Mouse (Mus musculus): ENCODE results near the gene Gm49403.
A peak's percentile ranks its signal among the peaks of the same experiment; 100 is the strongest.
"Not testable (repeated sequence)": the region's sequence is repeated elsewhere in the genome, so short reads cannot be mapped to it uniquely, and the experiment has no call there.

The Gm49403 gene

GRCm38 (mm10) chr19:8883616-8884015, at the start of gene Gm49403, which contains the start of gene Lbhd1:
Gene Gm49403, plus strand, starts transcription at chr19:8883930.
Gene Lbhd1, plus strand, starts transcription at chr19:8883732.
- DNase-seq (ENCODE audit: low spot score): no peak

- DNase-seq (ENCODE audit: low spot score): not testable (repeated sequence)
These were observed 47.4 kb upstream of the Gm49403 start for GRCm38 (mm10) chr19:8836327-8836726.

DNA sequence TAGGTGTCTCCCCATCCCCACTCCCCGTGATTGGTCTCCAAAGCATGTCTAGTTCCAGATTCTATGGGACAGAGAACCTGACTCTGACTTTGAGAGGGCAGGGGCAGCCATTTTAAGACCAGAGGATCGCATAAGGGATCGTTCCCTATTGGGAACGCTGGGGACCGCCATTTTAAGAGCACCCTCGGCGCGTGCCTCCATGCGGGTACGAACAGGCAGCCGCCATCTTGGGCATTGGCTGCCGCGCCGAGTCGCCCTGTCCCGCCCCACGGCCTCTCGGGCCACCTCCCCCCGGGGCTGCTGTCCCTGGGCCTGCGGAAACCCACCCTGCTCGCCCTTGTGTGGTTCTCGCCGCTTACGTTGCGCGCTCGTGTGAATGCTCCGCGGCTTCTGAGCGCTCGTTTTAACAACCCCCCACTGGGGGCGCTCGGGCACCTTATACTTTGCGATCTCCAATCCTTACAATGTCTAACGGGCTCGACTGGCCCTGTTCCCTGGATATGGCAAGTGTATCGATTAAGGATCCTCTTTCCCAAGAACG, 46.4 kb upstream of the Gm49403 start, which contains the start of gene Bscl2:
Bscl2 (plus strand) TSS at position 217 of the 541 bp plus-strand sequence.
- DNase-seq (ENCODE audit: low spot score): peak; percentile 89

GRCm38 (mm10) chr19:8838041-8838730, 45.5 kb upstream of the Gm49403 start:
- DNase-seq (ENCODE audit: low spot score): peak; percentile 39

- DNase-seq (ENCODE audit: low spot score): peak; percentile 76
These were observed 44.4 kb upstream of the Gm49403 start, which contains the start of gene Gng3 for GRCm38 (mm10) chr19:8839103-8839907. Gene Gng3, minus strand, starts transcription at chr19:8839194.

DNA sequence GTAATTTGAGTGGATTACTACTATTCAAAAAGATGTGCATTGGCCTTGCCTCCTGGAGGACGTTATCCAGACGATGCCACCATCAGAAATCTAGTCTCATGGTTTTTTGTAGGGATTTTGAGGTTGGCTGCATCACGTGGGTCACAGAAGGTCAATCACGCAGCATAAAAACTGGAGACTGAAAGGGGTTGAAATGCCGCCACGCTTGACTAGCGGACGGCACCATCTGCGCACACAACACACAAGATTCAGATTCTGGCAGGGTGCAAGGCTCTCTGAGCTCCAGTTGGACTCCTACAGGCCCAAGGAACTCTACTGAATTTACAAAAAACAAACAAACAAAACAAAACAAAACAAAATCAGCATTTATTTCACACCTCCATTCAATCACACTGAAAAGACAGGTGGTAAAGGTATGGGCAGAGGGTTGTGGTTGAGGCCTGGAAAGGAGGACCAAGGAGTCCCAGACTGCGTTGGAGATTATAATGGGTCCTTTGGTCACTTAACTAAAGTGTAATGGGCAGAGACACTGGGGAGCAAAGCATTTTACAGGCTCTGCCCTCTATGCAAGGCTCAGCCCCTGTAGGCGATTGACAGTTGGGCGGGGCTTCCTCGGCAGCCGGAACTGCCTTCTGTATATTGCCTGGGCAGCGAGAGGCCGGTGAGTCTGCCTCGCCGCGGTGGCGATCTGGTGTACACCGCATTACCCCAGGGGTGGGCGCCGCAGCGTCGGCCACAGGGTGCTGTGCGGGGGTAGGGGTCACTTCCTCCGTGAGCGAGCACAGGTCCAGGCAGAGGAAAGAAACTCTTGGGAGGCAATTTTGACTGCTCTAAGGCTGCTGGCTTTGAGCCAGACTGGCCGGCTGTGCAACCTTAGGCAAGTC, 43.6 kb upstream of the Gm49403 start:
- DNase-seq (ENCODE audit: low spot score): peak; percentile 80

DNA sequence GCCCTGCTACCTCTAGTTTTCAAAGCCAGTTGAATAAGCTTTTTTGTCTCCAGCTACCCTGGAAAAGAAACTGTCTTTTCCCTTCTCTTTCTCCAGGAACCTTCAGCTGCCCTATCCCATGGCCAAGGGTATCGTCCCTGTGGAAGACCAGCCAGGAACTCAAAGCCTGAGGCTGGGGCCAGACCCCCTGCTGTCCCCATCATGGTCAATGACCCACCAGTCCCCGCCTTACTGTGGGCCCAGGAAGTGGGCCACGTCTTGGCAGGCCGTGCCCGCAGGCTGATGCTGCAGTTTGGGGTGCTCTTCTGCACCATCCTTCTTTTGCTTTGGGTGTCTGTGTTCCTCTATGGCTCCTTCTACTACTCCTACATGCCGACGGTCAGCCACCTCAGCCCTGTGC, 42.7 kb upstream of the Gm49403 start:
- DNase-seq (ENCODE audit: low spot score): no peak

DNA sequence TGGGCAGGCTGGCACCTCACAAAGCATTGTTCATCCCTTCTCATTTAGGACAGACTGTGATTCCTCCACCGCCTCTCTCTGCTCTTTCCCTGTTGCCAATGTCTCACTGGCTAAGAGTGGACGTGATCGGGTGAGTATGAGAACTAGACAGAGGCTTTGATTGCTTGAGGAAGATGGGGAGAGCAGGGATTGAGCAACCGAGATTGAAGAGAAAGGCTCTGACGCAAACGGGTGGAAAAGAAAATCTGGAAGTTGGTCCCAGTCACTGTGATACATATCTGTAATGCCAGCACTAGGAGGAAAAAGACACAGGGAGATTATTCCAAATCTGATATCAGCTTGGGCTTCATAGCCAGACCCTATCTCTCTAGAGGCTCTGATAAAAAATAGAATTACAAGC, 40.8 kb upstream of the Gm49403 start:
- DNase-seq (ENCODE audit: low spot score): no peak

GRCm38 (mm10) chr19:8844371-8845129, 39.2 kb upstream of the Gm49403 start:
- DNase-seq (ENCODE audit: low spot score): peak; percentile 94

- no peak for DNase-seq (ENCODE audit: low spot score)
These were observed 35.4 kb upstream of the Gm49403 start for GRCm38 (mm10) chr19:8848356-8848755.

DNA sequence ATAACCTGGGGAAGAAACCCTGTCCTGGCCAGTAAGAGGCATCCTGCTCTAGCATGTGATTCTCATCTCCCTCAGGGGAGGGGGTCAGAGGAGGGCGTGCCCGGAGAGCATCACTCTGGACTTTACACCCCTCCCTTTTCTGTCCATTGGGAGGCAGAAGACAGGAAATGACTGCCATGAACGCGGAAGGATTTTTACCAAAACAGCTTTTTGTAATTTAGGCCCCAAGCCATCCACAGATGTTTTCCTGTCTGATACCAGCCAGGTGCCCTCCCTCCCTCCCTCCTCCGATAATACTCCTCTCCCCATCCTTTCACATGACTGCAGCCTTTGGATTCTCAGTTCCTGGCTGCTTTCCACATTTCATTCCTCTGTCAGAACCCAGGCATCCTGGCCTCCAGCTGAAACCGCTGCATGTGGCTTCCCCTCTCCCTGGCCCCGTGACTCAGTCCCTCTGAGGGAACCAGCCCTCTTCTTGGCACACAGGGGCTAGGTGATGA, 33.3 kb upstream of the Gm49403 start, which contains the start of gene Lrrn4cl:
Lrrn4cl (plus strand) TSS at position 367 of the 500 bp plus-strand sequence.
- peak; percentile 43 for DNase-seq (ENCODE audit: low spot score)

- no peak for DNase-seq (ENCODE audit: low spot score)
These were observed 32.1 kb upstream of the Gm49403 start for GRCm38 (mm10) chr19:8851639-8852038.

GRCm38 (mm10) chr19:8852236-8852928, 31.3 kb upstream of the Gm49403 start:
- DNase-seq (ENCODE audit: low spot score): no peak

DNA sequence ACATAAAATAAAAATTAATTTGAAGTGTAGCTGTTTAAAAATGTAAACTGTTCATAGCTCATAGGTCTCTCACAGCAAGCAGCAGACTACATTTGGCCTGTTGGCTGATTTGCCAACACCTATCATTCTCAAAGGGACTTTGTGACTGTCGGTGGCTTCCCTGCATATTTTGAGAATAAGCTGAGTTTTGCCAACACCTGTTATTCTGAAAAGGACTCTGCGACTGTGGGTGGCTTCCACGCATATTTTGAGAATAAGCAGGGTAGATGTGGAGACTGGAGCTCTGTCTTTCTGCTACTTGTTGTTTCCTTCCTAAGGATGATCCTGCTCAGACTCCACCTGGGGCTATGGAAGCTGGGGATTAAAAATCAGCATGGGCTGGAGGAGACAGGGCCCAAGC, 30.6 kb upstream of the Gm49403 start:
- DNase-seq (ENCODE audit: low spot score): no peak

DNA sequence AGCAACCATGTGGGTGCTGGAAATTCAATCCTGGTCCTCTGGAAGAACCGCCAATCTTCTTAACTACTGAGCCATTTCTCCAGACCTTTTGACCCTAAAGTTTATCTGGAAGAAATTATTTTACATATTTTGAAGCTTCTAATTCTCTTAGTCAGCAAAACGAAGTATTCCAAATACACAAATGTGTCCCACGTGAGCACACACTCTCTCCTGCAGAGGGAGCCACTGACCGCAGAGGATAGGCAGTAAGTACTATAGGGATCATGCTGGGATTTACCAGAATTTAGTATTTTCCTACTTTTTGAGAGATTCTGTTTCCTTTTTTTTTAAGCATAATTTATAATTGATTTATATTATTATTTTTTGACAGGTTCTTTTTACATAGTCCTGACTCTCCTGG, 26.0 kb upstream of the Gm49403 start:
- peak; percentile 61 for DNase-seq (ENCODE audit: low spot score)

DNA sequence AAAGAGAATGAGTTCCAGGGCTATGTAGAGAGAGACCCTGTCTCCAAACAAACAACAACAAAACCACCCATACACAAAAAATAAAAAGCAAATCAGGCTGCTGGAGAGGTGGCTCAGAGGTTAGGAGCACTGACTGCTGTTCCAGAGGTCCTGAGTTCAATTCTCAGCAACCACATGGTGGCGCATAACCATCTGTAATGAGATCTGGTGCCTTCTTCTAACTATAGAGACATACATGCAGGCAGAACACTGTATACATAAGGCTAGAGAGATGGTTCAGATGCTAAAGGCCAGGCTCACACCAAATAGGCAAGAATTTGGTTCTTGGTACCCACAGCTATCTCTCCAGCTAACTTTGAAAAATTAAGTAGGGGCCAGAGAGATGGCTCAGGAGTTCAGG, 24.7 kb upstream of the Gm49403 start:
- DNase-seq (ENCODE audit: low spot score): peak; percentile 30

DNA sequence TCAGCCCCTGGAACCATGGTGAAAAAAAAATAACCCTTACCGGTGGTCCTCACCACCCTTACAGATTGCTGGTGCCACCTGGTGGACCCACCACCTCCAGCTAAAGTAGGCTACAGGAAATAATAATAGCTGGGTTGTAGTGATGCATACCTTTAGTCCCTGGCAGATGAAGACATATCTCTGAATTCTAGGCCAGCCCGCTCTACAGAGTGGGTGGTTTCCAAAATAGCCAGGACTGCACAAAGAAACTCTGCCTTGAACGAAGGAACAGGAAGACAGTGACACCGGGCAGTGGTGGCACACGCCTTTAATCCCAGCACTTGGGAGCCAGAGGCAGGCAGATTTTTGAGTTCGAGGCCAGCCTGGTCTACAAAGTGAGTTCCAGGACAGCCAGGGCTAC, 19.5 kb upstream of the Gm49403 start:
- DNase-seq (ENCODE audit: low spot score): no peak

DNA sequence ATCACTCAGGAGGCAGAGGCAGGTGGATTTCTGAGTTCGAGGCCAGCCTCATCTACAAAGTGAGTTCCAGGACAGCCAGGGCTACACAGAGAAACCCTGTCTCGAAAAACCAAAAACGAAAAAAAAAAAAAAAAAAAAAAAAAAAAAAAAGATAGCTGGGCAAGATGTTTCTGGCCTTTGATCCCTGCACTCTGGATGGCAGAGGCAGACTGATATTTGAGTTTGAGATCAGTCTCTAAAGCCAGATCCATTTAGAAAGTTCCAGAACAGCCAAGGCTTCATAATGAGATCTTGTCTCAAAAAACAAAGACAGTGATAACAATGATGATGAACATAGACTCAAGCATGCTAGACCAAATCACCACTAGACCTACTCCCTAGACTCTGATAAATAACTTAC, 13.3 kb upstream of the Gm49403 start:
- DNase-seq (ENCODE audit: low spot score): not testable (repeated sequence)

- DNase-seq (ENCODE audit: low spot score): no peak
These were observed 12.9 kb upstream of the Gm49403 start for GRCm38 (mm10) chr19:8870838-8871237.
